Mouse (Mus musculus) gastrocnemius, adult 2 months (tissue): Measurements from ENCODE around the gene Rangrf. TPM values are rescaled to one million over a fixed set of nuclear protein-coding genes. Genes with fewer than 3 reads are reported as not detected.
"Not testable (repeated sequence)": the region's sequence is repeated elsewhere in the genome, so short reads cannot be mapped to it uniquely, and the experiment has no call there.

ENCODE experiments used
- DNase-seq: peaks from one replicate; pipeline ENCODE4 v3.0.0; 2022
- H3K27ac ChIP-seq: fragments of 200-600 bp; 2 replicates; pipeline ENCODE4 v1.8.1; 2022; ENCODE audit warnings: mild to moderate bottlenecking
- H3K4me3 ChIP-seq: fragments of 200-600 bp; 2 replicates; pipeline ENCODE4 v1.8.1; 2022; ENCODE audit warnings: mild to moderate bottlenecking, moderate library complexity
- CTCF ChIP-seq: fragments of 200-600 bp; IDR thresholded peaks from 2 replicates; pipeline ENCODE4 v1.8.1; 2022; ENCODE audit warnings: antibody characterized with exemption, mild to moderate bottlenecking, moderate library complexity
- intact Hi-C: fragments of 180-260 bp; cut with DNase I; formaldehyde crosslinking; loops from one replicate; pipeline ENCODE4 v1.15.1; 2025
- total RNA-seq, 2 experiments: library from RNA; stranded (reverse); gene quantifications; 2 replicates each; pipeline ENCODE4 v1.2.3; 2021

The Rangrf gene
- total RNA-seq, 2 experiments from 2014 or later, result 55.4 to 71.1 TPM

DNA sequence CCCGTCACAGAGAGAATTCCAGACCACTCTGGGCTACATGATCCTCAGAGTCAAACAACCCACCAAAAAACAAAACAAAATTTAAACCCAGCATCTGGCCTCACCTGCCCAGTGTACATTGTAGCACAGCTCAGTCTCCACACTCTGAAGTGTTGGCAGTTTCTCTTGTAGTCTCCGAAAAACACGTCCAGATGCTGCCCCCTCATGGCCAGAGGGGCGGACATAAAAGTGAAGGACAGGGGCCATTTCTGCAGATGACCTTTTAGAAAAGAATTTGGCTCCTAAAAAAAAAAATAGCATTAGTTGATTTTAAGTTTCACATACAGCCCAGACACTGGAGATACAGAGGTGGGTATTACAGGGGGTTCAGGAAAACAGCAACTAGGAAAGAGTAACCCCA, 28.6 kb upstream of the Rangrf start:
- H3K4me3 ChIP-seq, result no peak overlapping the region
- intact Hi-C loops, result no loop called here
- H3K27ac ChIP-seq, result no peak overlapping the region
- DNase-seq, result peak; percentile 48
- TF ChIP-seq CTCF, result peak; percentile 50

DNA sequence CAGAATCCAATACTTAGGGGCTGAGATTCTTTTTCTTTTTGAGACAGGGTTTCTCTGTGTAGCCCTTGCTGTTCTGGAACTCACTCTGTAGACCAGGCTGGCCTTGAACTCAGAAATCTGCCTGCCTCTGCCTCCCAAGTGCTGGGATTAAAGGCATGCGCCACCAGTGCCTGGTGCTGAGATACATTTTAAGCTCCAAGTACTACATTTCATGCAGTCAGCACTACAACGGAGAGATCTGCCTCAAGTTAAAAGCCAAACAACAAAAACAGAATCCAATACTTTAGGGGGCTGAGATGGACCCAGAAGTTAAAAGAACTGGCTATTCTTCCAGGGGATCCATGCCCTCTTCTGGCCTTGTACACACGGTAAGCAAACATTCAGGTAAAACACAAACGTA, 27.8 kb upstream of the Rangrf start:
- DNase-seq, H3K4me3 ChIP-seq, H3K27ac ChIP-seq, intact Hi-C loops: not testable (repeated sequence)

DNA sequence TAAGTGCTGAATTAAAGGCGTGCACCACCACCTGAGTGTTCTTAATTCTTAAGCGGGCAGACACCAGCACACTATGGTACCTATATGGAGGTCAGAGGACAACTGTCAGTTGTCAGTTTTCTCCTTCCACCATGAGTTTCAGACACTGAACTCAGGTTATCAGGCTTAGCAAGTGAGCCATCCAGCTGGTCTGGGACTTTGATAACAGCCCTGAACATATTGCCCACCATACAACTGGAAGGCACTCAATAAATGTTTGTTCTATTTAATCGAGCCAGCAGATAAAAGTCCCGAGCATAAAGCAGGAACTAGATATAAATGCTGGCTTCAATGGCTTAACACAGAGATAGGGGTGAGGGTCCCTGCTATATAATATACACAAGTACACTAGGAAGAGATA, 22.1 kb upstream of the Rangrf start:
- intact Hi-C loops, result no loop called here
- no peak for TF ChIP-seq CTCF
- Histone ChIP-seq H3K4me3 (no peak overlapping the region), H3K27ac (no peak overlapping the region)
- no peak for DNase-seq

DNA sequence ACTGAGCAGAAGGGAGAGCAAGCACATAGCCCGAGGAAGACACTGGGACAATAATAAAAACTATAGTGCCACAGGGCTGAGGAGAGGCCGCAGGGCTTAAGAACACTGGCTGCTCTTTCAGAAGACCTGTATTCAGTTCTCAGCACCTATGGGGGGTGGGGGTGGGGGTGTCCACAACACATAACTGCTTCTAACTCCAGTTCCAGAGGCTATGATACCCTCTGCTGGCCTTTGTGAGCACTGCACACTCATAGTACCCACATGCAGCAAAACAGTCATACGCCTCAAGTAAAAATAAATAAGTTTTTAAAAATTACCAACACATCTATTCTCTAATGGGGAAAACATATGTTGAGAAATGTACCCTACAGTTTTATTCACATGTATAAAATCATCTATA, 19.4 kb upstream of the Rangrf start:
- intact Hi-C loops, result no loop called here
- Histone ChIP-seq H3K4me3 (no peak overlapping the region), H3K27ac (no peak overlapping the region)
- peak; percentile 47 for TF ChIP-seq CTCF
- no peak for DNase-seq

DNA sequence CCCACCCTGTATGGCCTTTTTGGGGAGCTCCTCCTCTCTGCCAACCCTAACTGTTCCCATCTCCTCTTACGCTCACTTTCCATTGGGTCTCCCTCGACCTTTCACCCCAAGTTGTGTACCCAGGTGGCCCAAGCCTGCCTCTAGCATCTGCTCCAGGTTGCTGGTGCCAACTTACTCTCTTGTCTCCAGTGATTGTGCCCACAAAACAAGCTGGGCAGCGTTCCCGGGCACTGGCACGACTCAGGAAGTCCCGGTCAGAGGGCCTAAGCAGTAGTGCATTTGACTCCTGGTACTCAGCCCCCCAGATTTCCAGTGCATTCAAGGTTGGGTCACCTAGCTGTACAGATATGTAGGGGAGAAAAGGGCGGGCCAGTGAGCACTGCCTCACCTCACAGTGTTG, 18.1 kb upstream of the Rangrf start:
- no peak for DNase-seq
- TF ChIP-seq CTCF, result no peak
- intact Hi-C loops, result no loop called here
- H3K27ac ChIP-seq, result no peak overlapping the region
- no peak overlapping the region for H3K4me3 ChIP-seq

- H3K4me3 ChIP-seq, result no peak overlapping the region
- H3K27ac ChIP-seq, result peak overlapping the region; percentile 73
- peak; percentile 85 for DNase-seq
- intact Hi-C loops, result no loop called here
- no peak for TF ChIP-seq CTCF
Observed at GRCm38 (mm10) chr11:68988341-68988740, 13.4 kb upstream of the Rangrf start.

DNA sequence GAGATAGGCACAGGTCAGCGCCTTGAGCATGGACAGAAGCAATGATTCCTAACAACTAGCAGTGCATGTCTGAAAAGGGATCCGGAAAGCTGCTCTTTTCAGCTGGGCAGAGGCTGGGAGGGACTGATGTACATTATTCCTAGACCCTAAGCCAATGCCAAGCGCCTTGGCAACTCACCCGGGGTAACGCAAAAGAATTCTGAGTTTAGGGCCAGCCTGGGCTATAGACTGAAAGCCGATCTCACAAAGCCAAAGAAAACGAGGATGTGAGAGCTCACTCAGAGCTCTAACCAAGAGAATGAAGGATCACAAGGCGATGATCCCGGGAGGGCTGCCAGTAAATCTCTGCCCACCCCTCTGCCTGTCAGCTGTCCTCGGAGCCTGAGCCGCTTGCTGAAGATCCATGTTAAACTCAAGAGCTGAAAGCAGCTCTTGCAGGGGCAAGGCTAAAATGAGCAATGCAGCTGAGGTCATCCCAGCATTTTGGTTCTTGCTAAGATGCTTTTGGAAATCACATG, 12.4 kb upstream of the Rangrf start:
- intact Hi-C loops, result no loop called here
- no peak for DNase-seq
- TF ChIP-seq CTCF, result no peak
- Histone ChIP-seq H3K4me3 (no peak overlapping the region), H3K27ac (no peak overlapping the region)

- intact Hi-C loops, result loop anchor here (2.0 kb wide), 2 partner anchors 18 to 78 kb away; no protein-coding TSS in a partner anchor
- peak; percentile 78 for DNase-seq
- H3K27ac ChIP-seq, result no peak overlapping the region
- TF ChIP-seq CTCF, result peak; percentile 78
- H3K4me3 ChIP-seq, result no peak overlapping the region
Observed at GRCm38 (mm10) chr11:68982639-68983369, 7.8 kb upstream of the Rangrf start.

DNA sequence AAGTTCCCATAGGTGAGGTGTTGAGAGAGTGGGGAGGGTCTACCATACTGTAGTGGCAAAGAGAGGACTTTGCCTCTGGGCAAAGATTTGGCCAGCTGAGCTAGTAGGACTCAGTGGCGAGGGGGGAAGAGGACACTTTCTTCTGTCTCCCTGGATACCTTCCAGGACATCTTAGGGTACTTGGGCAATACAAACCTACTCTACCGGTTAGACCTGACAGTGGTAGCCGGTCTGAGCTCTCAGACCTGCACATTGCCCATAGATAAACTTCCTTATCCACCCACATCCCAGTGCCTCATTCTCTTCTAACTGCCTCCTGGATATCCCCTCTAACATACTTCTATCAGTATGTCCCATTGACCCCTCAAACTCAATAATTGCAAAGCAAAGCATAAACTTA, 5.9 kb upstream of the Rangrf start:
- intact Hi-C loops, result no loop called here
- DNase-seq, result no peak
- TF ChIP-seq CTCF, result no peak
- Histone ChIP-seq H3K4me3 (no peak overlapping the region), H3K27ac (no peak overlapping the region)

DNA sequence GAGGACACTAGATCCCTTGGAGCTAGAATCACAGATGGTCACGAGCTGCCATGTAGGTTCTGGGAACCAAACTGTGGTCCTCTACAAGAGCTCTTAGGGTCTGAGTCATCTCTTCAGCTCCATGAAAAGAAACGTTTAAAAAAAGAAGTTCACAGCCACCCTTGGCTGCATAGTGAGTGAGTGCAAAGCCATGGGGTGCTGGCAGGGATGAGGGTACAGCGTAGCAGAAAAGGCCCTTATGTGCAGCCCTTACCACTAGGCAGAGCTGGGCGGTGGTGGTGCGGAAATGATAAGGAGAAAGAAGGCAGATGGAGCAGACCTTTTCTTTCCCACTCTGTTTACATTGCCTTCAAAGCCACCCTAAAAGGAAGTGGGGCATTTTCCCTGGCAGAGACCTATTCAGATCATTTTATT, 4.3 kb upstream of the Rangrf start:
- no peak overlapping the region for H3K27ac ChIP-seq
- H3K4me3 ChIP-seq, result no peak overlapping the region
- no peak for TF ChIP-seq CTCF
- no peak for DNase-seq
- intact Hi-C loops, result no loop called here

DNA sequence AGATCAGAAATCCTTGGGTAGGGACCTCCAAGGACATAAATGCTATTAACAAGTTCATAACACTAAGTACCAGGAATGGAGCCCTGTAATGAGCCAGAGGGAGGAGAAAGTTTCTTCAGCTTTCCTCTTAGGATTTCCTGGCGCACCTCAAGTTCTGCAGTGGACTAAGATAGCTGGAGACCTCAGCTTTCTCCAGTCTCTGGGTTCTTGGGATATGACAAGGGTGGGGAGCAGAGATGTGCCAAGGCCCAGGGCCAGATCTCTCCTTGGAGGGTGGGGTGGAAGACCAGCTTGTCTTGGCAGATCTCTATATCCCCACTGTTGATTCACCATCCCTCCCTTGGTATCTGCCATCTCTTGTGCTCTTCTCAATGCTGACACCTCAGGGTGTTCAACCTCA, 616 bp upstream of the Rangrf start:
- no peak for DNase-seq
- Histone ChIP-seq H3K4me3 (no peak overlapping the region), H3K27ac (no peak overlapping the region)
- TF ChIP-seq CTCF, result no peak
- intact Hi-C loops, result no loop called here

DNA sequence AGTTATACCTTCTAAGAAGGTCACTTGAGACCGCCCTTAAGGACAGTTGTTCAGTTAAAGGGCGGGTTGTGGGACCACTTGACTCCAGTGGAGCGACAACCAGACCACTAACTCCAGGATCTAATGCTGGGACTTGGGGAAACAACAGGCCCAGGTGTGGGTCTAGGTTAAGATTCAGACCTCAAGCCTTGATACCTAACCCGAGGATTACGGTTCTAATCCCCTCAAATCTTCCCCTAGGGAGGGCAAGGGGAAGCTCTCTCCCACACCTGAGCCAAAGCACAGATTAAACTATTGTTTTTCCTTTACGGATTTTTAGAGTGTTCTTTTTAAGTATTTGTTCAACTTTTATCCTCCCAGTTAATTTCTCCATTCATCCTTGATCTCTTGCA, 930 bp downstream of the Rangrf start:
- Histone ChIP-seq H3K4me3 (peak overlapping the region; percentile 81), H3K27ac (peak overlapping the region; percentile 86)
- TF ChIP-seq CTCF, result no peak
- DNase-seq, result no peak
- intact Hi-C loops, result no loop called here

GRCm38 (mm10) chr11:68973250-68974058, 1.5 kb downstream of the Rangrf start:
- DNase-seq, result peak; percentile 94
- H3K4me3 ChIP-seq, result peak overlapping the region; percentile 81
- H3K27ac ChIP-seq, result peak overlapping the region; percentile 86
- intact Hi-C loops, result not testable (repeated sequence)

DNA sequence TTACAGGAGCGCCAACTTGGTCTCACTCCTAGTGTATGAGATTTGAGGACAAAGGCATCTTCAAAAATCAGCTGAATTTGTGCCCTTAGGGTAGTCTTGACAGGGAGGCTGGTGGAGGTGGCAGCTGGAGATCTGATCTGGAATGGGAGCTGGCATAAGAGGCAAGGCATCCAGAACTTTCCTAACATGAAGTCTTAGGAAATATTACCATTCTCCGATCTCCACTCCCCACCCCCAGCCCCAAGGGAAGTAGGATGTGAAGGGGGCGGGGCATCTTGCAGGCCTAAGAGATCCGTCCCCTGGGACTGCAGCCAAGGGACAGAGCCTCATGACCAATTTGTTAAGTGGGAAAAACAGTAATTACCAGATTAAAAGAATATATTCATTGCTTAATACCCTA, 4.8 kb downstream of the Rangrf start:
- DNase-seq, result peak; percentile 58
- H3K27ac ChIP-seq, result peak overlapping the region; percentile 46; the same call in 1 of the 2 replicates
- TF ChIP-seq CTCF, result no peak
- intact Hi-C loops, result no loop called here
- H3K4me3 ChIP-seq, result peak overlapping the region; percentile 23; the same call in 1 of the 2 replicates
